Mouse (Mus musculus) heart, postnatal 0 days (tissue): Measurements from ENCODE around the gene Gm10203. TPM values are rescaled to one million over a fixed set of nuclear protein-coding genes. Genes with fewer than 3 reads are reported as not detected.
"Not testable (repeated sequence)": the region's sequence is repeated elsewhere in the genome, so short reads cannot be mapped to it uniquely, and the experiment has no call there.

Experiments used
- ATAC-seq: fragments of 200-750 bp; cut with Nextera tagmentation; 2 replicates; pipeline ENCODE4 v1.8.0; 2017; ENCODE audit warnings: low read depth, moderate number of reproducible peaks, moderate library complexity; ENCODE audit not compliant: insufficient read depth
- DNase-seq: peaks from one replicate; pipeline ENCODE4 v3.0.0-alpha.2; 2016; ENCODE audit warnings: low spot score
- H3K27ac ChIP-seq: fragments of 300-500 bp; sonication (generic); 2 replicates; pipeline ENCODE4 v1.5.1; 2014; ENCODE audit warnings: low read depth, mild to moderate bottlenecking
- H3K27me3 ChIP-seq: fragments of 300-500 bp; sonication (generic); 2 replicates; pipeline ENCODE4 v1.6.1; 2014; ENCODE audit warnings: low read length, mixed read lengths; ENCODE audit not compliant: control insufficient read depth, insufficient read depth
- H3K36me3 ChIP-seq: fragments of 300-500 bp; sonication (generic); replicated peaks from 2 replicates; pipeline ENCODE4 v1.6.1; 2014; ENCODE audit warnings: low read length, mixed read lengths; ENCODE audit not compliant: control insufficient read depth, insufficient read depth
- H3K4me1 ChIP-seq: fragments of 300-500 bp; sonication (generic); 2 replicates; pipeline ENCODE4 v1.6.1; 2014; ENCODE audit warnings: antibody characterized with exemption; ENCODE audit not compliant: control insufficient read depth, insufficient read depth
- H3K4me2 ChIP-seq: fragments of 300-500 bp; sonication (generic); 2 replicates; pipeline ENCODE4 v1.6.1; 2014; ENCODE audit warnings: low read depth, mild to moderate bottlenecking, low read length, moderate library complexity
- H3K4me3 ChIP-seq: fragments of 300-500 bp; sonication (generic); 2 replicates; pipeline ENCODE4 v1.5.1; 2014; ENCODE audit warnings: low read depth, low read length
- H3K9ac ChIP-seq: fragments of 300-500 bp; sonication (generic); replicated peaks from 2 replicates; pipeline ENCODE4 v1.6.1; 2014; ENCODE audit warnings: low read depth, low read length, mixed read lengths
- H3K9me3 ChIP-seq: fragments of 300-500 bp; sonication (generic); replicated peaks from 2 replicates; pipeline ENCODE4 v1.6.1; 2016; ENCODE audit warnings: low read length; ENCODE audit not compliant: control insufficient read depth
- CTCF ChIP-seq: IDR thresholded peaks from 2 replicates; pipeline ENCODE4 v1.5.1; 2016; ENCODE audit warnings: antibody characterized with exemption, control low read depth, low read depth
- EP300 ChIP-seq: IDR thresholded peaks from 2 replicates; pipeline ENCODE4 v1.6.1; 2016; ENCODE audit warnings: antibody characterized with exemption, low read depth
- WGBS: fragments of 180-500 bp; shearing (Covaris S2); extraction: QIAGEN DNeasy Blood & Tissue Kit; methylation state at CpG from one replicate; pipeline ENCODE4 v1.1.7; 2014; 5-methylcytosine and 5-hydroxymethylcytosine counted together
- polyA plus RNA-seq: library from polyadenylated mRNA; unstranded; fragments of >200 nt; fragmentation: Nextera tagmentation; extraction: Ambion mirVana; gene quantifications from 2 replicates; pipeline ENCODE4 v1.2.1, GENCODE M21; 2015
- total RNA-seq: library from RNA; depleted of rRNA; stranded (reverse); fragments of >200 nt; gene quantifications from 2 replicates; pipeline ENCODE4 v1.2.3, GENCODE M21; 2014; ENCODE audit warnings: low replicate concordance

Gene Gm10203
- total and polyA plus RNA-seq, 2 experiments from 2014 or later, result not detected

GRCm38 (mm10) chr6:149155031-149155841 lies 25.3 kb downstream of the Gm10203 start:
- 43% methylated on average over 3 of the region's 3 CpGs for WGBS
- Histone ChIP-seq H3K9ac (no peak overlapping the region), H3K27me3 (no peaks in the 10 kb centered on the region), H3K27ac (no peak overlapping the region), H3K36me3 (peaks cover 10% of the 10 kb centered on the region; the same call in 1 of the 2 replicates), H3K4me3 (no peak overlapping the region), H3K4me2 (no peak overlapping the region), H3K9me3 (no peaks in the 10 kb centered on the region), H3K4me1 (peaks cover 4% of the 10 kb centered on the region; the same call in 1 of the 2 replicates)
- no peak for TF ChIP-seq EP300
- no peak for TF ChIP-seq CTCF
- DNase-seq (no peak), ATAC-seq (no peak)

- not testable (repeated sequence) for H3K4me1 ChIP-seq, H3K27me3 ChIP-seq, DNase-seq, H3K9ac ChIP-seq, H3K4me2 ChIP-seq, H3K9me3 ChIP-seq, H3K4me3 ChIP-seq
- whole genome bisulfite sequencing, result 35% methylated on average over 3 of the region's 4 CpGs
- Histone ChIP-seq H3K36me3 (peaks cover 25% of the 10 kb centered on the region), H3K27ac (peak overlapping the region; percentile 62)
- peak; percentile 67 for ATAC-seq
These were observed 37.1 kb downstream of the Gm10203 start for GRCm38 (mm10) chr6:149167038-149167437.

GRCm38 (mm10) chr6:149167672-149168071 lies 37.7 kb downstream of the Gm10203 start:
- Histone ChIP-seq H3K27ac (peak overlapping the region; percentile 51), H3K4me2 (no peak overlapping the region), H3K27me3 (no peaks in the 10 kb centered on the region), H3K36me3 (peaks cover 25% of the 10 kb centered on the region), H3K4me3 (no peak overlapping the region), H3K4me1 (no peaks in the 10 kb centered on the region), H3K9ac (no peak overlapping the region), H3K9me3 (peaks cover 7% of the 10 kb centered on the region; the same call in 1 of the 2 replicates)
- ATAC-seq (no peak), DNase-seq (no peak)
- TF ChIP-seq CTCF (no peak), EP300 (no peak)
- 87% methylated on average over 1 of the region's 1 CpGs for WGBS

- Histone ChIP-seq H3K4me3 (no peak overlapping the region), H3K9me3 (peaks cover 7% of the 10 kb centered on the region; the same call in 1 of the 2 replicates), H3K4me1 (no peaks in the 10 kb centered on the region), H3K36me3 (peaks cover 23% of the 10 kb centered on the region), H3K27ac (no peak overlapping the region), H3K9ac (no peak overlapping the region), H3K4me2 (no peak overlapping the region), H3K27me3 (no peaks in the 10 kb centered on the region)
- WGBS, result 92% methylated on average over 2 of the region's 2 CpGs
- TF ChIP-seq EP300 (no peak), CTCF (no peak)
- no peak for DNase-seq
- no peak for ATAC-seq
These were observed 38.5 kb downstream of the Gm10203 start for GRCm38 (mm10) chr6:149168436-149168835.

- not testable (repeated sequence) for ATAC-seq, H3K27ac ChIP-seq, H3K9ac ChIP-seq, H3K4me1 ChIP-seq, H3K4me3 ChIP-seq, H3K27me3 ChIP-seq, H3K9me3 ChIP-seq, DNase-seq, H3K4me2 ChIP-seq
- 87% methylated on average over 4 of the region's 4 CpGs for WGBS
- peaks cover 23% of the 10 kb centered on the region for H3K36me3 ChIP-seq
These were observed 40.0 kb downstream of the Gm10203 start for GRCm38 (mm10) chr6:149169965-149170364.
